Mouse (Mus musculus): ENCODE measurements at regions not wholly inside any gene's neighbourhood (a gene's known extent, or its start where the extent isn't known, plus 50 kb on each side); places are given as distances from the start of the nearest gene placed in this dataset.

DNA sequence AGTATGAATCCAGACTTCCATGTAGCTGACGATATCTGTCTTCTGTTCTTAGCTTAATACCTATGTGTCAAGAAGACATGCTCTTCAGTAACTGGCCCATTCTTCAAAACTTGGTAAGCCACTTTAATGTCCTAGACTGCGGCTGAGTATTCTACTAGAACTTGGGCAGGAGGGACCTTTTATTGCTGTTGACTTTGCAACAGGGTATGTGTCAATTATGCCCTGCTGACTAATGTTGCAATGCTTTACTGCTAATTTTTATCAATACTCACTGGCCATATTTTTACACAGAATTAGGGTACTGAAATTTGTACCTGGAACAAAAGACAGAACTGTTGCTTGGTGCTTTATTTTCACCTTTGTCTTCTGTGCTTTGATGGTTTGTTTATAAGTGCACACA is 746.9 kb downstream of the Ppargc1a start:
- TF ChIP-seq CTCF (IDR thresholded peaks at IDR 0.05) = no peak
- no peak for DNase-seq (ENCODE audit: extremely low spot score in 1 of 2, low spot score in 2 of 2)
- H3K4me3 ChIP-seq = no peak overlapping the region
- intact Hi-C loops (cut with DNase I) = no loop called here
- H3K27ac ChIP-seq = no peak overlapping the region

DNA sequence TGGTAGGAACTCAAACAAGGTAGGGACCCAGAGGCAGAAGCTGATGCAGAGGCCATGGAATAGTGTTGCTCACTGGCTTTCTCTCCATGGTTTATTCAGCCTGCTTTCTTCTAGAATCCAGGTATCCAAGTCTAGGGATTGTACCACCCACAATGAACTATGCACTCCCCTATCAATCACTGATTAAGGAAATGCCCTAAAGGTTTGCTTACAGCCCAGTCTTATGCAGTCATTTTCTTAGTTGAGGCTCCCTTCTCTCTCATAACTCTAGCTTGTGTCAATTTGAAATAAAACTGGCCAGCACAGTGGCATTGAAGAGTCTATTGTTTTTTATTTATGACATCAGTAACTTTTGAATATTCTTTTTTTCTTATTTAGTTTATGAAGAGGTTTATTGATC is 747.6 kb downstream of the Ppargc1a start:
- DNase-seq (ENCODE audit: extremely low spot score in 1 of 2, low spot score in 2 of 2) = no peak
- intact Hi-C loops (cut with DNase I) = no loop called here
- H3K27ac ChIP-seq = no peak overlapping the region
- TF ChIP-seq CTCF (IDR thresholded peaks at IDR 0.05) = no peak
- no peak overlapping the region for H3K4me3 ChIP-seq

DNA sequence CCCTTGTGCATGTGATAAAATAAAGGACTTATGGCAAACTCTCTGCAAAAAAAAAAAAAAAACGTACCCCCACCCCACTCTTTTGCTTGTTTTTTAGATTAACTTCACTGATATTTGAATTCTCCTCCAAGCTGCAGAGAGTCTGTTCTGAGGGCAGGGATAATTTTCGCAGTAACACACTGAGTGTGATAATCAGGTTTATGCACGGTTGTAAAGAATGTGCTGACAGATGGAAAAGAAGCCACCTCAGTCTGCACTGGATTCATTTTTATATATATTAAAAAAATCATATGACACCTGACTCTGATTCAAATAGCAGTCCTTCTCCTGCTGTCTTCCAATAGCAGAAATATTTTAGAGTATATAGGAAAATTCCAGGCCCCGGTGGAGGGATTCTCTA is 736.5 kb upstream of the Adgra3 start:
- H3K4me3 ChIP-seq = no peak overlapping the region
- TF ChIP-seq CTCF (IDR thresholded peaks at IDR 0.05) = no peak
- intact Hi-C loops (cut with DNase I) = no loop called here
- no peak overlapping the region for H3K27ac ChIP-seq
- no peak for DNase-seq (ENCODE audit: extremely low spot score in 1 of 2, low spot score in 2 of 2)

DNA sequence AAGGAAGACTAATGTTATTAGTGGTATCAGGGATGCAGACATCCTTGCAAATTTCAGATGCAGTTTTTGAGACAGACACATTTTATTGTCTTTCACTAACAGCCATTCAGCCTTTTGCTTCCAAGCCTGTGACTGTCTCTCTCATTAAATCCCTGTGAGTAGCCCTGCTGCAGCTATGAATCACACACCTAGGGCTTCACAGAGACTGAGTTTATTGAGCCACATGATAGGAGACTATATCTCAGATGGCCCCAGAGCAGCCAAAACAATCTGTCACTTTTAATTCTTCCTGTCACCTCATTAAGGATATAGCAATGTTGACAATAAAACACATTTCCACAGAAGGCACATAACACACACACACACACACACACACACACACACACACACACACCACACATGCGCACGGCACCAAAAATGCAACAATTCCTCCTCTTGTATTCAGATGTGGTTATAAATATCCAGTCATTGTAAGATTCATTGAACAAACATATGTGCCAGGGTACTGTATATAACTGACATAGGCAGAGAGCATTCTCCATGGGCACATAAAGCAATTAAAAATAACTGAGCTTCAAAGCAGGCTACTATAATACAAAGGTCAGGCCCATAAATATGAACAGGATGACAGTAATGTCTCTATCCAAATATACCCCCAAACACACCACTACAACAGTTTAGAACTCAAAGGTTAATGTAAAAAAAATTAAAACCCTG is 735.8 kb upstream of the Adgra3 start:
- Histone ChIP-seq H3K27ac (no peak overlapping the region), H3K4me3 (no peak overlapping the region)
- no peak for TF ChIP-seq CTCF (IDR thresholded peaks at IDR 0.05)
- intact Hi-C loops (cut with DNase I) = no loop called here
- DNase-seq (ENCODE audit: extremely low spot score in 1 of 2, low spot score in 2 of 2) = no peak

DNA sequence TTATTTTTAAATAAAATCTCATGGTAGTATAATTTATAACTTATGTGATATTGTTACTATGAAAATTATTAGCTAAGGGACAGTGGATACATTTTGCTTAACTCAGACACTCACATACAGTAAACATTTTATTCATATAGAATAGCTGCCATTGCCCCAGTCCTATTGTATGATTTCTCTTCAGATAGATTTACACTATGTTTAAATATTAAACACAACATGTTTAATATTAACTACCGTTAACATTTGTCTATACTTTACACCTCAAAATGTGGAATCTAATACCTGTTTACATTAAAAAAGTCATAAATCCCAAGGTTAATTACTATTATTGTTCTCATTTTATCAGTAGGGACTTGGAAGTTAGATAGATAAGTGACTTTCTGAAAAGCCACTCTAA is 734.8 kb upstream of the Adgra3 start:
- intact Hi-C loops (cut with DNase I) = no loop called here
- TF ChIP-seq CTCF (IDR thresholded peaks at IDR 0.05) = no peak
- DNase-seq (ENCODE audit: extremely low spot score in 1 of 2, low spot score in 2 of 2) = no peak
- H3K27ac ChIP-seq = no peak overlapping the region
- H3K4me3 ChIP-seq = no peak overlapping the region

DNA sequence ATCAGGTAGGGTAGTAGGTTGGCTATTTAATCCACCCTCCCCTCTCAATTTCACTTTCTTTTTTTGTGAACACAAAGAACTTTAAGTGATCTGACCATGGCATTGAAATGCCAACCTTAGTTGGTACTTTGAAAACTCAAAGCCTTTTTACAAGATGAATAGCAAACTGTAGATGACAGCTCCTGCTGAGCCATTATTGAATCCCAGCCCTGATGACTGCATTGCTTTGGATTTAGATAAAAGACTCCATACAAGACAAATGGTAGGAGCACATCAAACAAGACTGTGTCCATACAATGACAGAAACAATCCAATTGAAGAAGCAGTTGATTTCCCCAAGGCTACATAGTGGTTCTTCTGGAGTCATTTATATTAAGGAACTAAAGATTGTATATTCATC is 726.5 kb upstream of the Adgra3 start:
- Histone ChIP-seq H3K4me3 (no peak overlapping the region), H3K27ac (no peak overlapping the region)
- no peak for TF ChIP-seq CTCF (IDR thresholded peaks at IDR 0.05)
- intact Hi-C loops (cut with DNase I) = no loop called here
- DNase-seq (ENCODE audit: extremely low spot score in 1 of 2, low spot score in 2 of 2) = no peak

DNA sequence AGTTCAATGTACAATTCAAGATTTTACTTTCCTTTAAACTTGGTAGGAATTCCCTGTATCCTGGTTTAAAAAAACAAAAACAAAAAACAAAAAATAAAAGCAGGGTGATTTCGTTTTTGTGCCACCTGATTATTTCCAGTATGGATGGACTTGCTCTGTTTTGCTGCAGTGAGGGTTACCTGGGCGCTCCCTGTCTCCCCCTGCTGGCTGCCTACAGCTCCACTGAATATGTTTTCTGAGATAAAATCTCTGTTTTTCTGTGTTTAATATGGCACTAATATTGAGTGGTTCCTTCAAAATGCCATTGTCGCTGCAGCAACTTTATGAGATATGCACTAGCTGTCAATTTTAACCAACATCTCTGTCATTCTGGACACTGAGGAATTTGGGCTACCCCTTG is 720.3 kb upstream of the Adgra3 start:
- Histone ChIP-seq H3K27ac (no peak overlapping the region), H3K4me3 (no peak overlapping the region)
- intact Hi-C loops (cut with DNase I) = no loop called here
- no peak for DNase-seq (ENCODE audit: extremely low spot score in 1 of 2, low spot score in 2 of 2)
- peak; percentile 22 for TF ChIP-seq CTCF (IDR thresholded peaks at IDR 0.05)

DNA sequence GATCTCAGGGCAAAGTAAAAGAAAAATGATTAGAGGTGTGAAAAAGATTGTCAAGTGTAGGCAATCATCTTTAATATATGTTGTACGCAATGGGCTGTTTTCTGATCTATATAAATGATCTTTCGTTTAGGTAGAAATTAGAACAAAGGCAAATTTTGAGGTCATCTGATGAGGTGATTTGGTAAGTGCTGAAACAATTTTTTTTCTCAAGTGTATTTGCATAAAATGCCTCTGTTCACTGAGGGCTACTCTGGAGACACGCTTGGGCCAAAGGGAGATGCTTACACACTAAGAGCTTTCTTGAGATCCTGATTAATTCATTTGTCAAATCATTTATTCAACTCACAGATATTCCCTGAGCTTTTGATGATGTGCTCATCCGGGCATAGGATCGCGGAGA is 719.4 kb upstream of the Adgra3 start:
- Histone ChIP-seq H3K4me3 (no peak overlapping the region), H3K27ac (no peak overlapping the region)
- intact Hi-C loops (cut with DNase I) = no loop called here
- no peak for TF ChIP-seq CTCF (IDR thresholded peaks at IDR 0.05)
- no peak for DNase-seq (ENCODE audit: extremely low spot score in 1 of 2, low spot score in 2 of 2)

DNA sequence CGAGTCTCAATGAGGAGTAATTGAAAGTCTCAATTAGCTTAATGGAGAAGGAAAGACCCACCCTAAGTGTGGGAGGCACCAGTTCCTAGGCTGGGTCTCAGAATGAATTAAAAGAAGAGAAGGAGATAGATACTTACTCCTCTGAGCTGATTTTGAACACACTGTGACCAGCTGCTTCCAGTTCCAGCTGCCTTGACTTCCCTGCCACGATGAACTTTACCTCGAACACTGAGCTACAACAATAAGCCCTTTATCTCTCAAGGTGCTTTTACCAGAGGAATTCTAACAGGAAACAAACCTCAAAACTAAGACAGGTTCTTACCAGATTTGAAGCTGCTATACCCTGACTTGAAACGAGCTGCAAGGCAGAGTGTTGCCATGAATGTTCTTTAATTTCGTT is 703.5 kb upstream of the Adgra3 start:
- no peak for TF ChIP-seq CTCF (IDR thresholded peaks at IDR 0.05)
- intact Hi-C loops (cut with DNase I) = no loop called here
- DNase-seq (ENCODE audit: extremely low spot score in 1 of 2, low spot score in 2 of 2) = no peak
- Histone ChIP-seq H3K27ac (no peak overlapping the region), H3K4me3 (no peak overlapping the region)

DNA sequence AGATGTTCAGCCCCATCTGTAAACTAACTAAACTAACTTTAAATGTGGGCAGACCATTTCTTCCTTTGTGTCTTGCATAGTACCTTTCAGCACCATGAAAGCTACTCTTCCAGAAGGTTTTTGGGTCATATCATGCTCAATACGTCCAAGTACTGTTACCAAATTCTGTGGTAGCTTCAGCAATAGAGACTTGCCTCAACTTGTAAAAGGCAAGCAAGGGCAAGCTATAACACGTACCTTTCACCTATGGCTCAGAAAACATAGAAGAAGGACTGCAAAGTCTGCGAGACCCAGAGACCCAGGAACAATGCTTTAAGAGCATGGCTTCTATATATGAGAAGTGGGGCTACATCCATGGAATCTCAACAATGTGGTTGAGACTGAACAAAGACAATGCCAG is 701.6 kb upstream of the Adgra3 start:
- intact Hi-C loops (cut with DNase I) = no loop called here
- Histone ChIP-seq H3K4me3 (no peak overlapping the region), H3K27ac (no peak overlapping the region)
- TF ChIP-seq CTCF (IDR thresholded peaks at IDR 0.05) = no peak
- no peak for DNase-seq (ENCODE audit: extremely low spot score in 1 of 2, low spot score in 2 of 2)

DNA sequence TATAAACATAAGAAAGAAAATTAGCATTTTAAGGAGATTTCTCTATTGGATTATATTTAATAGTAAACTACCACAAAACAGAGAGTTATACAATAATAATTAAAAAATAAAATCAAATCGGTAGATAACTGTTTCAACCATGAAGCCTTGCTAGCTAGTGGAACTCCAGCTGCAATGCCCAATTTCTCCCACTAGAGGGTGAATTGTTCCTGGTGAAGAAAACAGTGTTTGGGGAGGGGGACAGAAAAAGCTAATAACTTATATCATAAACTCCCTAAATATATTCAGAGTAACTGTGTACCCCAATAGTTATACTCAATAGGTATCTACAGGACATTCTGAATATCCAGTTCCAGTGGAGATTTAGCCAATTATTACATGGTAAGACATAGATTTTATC is 694.0 kb upstream of the Adgra3 start:
- peak; percentile 73 for TF ChIP-seq CTCF (IDR thresholded peaks at IDR 0.05)
- peak; percentile 23 to 38 for DNase-seq (ENCODE audit: extremely low spot score in 1 of 2, low spot score in 2 of 2)
- Histone ChIP-seq H3K27ac (no peak overlapping the region), H3K4me3 (no peak overlapping the region)
- intact Hi-C loops (cut with DNase I) = loop anchor here (10.0 kb wide), 1 partner anchor 1032 kb away; no protein-coding TSS in a partner anchor

DNA sequence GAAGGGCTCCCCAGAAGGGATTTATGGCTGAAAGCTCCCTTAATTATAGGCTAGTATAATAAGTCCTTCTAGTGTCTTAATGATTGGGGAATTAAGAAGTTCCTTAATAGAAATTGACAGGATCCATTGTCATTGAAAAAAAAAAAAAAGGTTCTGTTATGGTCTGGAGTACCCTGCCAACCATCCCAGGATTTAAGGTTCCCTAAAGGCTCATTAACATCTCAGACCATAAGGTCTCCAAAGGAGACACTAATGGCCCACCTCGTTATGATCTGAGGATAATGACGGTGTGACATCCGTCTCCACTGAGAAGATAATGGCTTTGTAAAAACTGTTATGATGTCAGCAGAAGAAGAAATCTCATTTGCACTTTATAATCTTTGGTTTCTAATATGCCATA is 692.6 kb upstream of the Adgra3 start:
- Histone ChIP-seq H3K27ac (no peak overlapping the region), H3K4me3 (no peak overlapping the region)
- no peak for DNase-seq (ENCODE audit: extremely low spot score in 1 of 2, low spot score in 2 of 2)
- no peak for TF ChIP-seq CTCF (IDR thresholded peaks at IDR 0.05)
- intact Hi-C loops (cut with DNase I) = loop anchor here (10.0 kb wide), 1 partner anchor 1033 kb away; no protein-coding TSS in a partner anchor

DNA sequence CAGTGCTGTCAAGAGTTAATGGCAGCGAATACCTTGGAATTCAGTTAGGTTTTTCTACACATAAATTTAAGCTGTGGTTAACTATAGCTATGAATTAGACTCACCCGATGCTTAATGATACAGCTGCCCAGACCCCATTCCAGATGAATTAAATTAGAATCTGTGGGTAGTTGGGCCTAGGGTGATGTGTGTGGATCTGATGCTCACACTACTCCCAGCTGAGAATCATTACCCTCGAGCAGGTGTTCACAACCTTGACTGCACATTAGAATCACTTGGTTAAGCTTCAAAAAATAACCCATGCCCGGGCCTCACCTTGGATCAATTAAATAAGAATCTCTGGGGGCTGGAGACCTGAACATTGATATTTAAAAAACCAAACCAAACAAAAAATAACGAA is 684.2 kb upstream of the Adgra3 start:
- no peak for DNase-seq (ENCODE audit: extremely low spot score in 1 of 2, low spot score in 2 of 2)
- Histone ChIP-seq H3K27ac (no peak overlapping the region), H3K4me3 (no peak overlapping the region)
- intact Hi-C loops (cut with DNase I) = loop anchor here (10.0 kb wide), 1 partner anchor 1322 kb away; no protein-coding TSS in a partner anchor
- TF ChIP-seq CTCF (IDR thresholded peaks at IDR 0.05) = no peak

Measured in left cerebral cortex, adult 2 months (tissue).